Comparison of ENCODE assay signal across 8 mouse cellular contexts in the genomic region with DNA sequence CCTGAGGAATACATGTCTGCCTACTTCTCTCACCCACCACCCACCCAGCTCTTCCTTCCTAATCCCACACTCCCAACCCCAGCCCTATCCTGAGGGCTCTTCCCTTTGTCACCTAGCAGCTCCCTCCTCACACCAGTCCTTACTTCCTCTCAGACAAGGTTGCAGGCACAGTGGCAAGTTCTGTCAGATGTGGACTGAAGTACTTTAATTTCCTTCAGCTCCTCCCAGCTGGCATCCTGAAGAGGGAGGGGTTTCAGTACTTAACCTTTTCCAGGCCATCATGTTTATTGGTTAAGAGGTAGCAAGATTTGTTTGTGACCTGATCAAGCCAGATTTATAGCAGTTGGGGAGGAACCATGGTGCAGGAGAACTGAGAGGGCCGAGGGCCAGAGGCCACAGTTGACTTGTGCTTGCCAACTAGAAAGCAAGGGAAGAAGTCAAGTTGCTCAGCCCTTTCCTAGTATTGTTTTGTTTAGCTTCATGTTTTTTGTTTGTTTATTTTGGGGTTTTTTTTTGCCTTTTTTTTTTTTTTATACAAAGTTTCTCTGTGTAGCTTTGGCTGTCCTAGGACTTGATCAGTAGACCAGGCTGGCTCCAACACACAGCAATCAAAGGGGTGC. TPM values are rescaled to one million over a fixed set of nuclear protein-coding genes. Genes with fewer than 3 reads are reported as not detected.
DNase-seq lines count a peak whose midpoint lies in the region; ATAC-seq and TF ChIP-seq lines count a peak whose summit lies in the region.
"Not testable (repeated sequence)": the region's sequence is repeated elsewhere in the genome, so short reads cannot be mapped to it uniquely, and the experiment has no call there.

A gene (minus strand): TSS at position 189 of the 620 bp plus-strand sequence.

- peak within 1 kb of the TSS; percentile 34 for H3K4me3 ChIP-seq in kidney, adult 2 months (ENCODE audit: insufficient read depth, low read depth, low read length)
- H3K4me3 ChIP-seq in lung, adult 2 months (replicated peaks; ENCODE audit: extremely low read depth, low read depth, low read length), result peak within 1 kb of the TSS; percentile 52
- not testable (repeated sequence) for H3K4me3 ChIP-seq in stomach, embryonic 14.5 days (ENCODE audit: low read depth, low read length)

- 0 out of 2 replicates have a peak, but pooled peaks have one; percentile 25 for ATAC-seq in common myeloid progenitor, adult 5-6 weeks (replicated peaks; ENCODE audit: low read depth, poor library complexity, severe bottlenecking)
- ATAC-seq in stomach, embryonic 14.5 days (ENCODE audit: insufficient number of reproducible peaks, insufficient read depth, low FRiP score, low read depth), result not testable (repeated sequence)

- not testable (repeated sequence) for TF ChIP-seq CTCF in kidney, adult 2 months (conservative IDR thresholded peaks at IDR 0.05; ENCODE audit: insufficient read depth, insufficient read length, low read depth, low read length); lung, adult 2 months (IDR thresholded peaks at IDR 0.05; ENCODE audit: insufficient read depth, low read length)

- TF ChIP-seq POLR2A in kidney, adult 2 months (IDR thresholded peaks at IDR 0.05; ENCODE audit: low read depth, low read length); lung, adult 2 months (IDR thresholded peaks at IDR 0.05; ENCODE audit: borderline replicate concordance, extremely low read depth, low read depth, low read length): not testable (repeated sequence)

- H3K36me3 ChIP-seq in kidney, adult 2 months (ENCODE audit: control insufficient read depth, insufficient read depth, low read length); stomach, embryonic 14.5 days (ENCODE audit: control insufficient read depth, insufficient read depth, low read length): not testable (repeated sequence)

- not testable (repeated sequence) for H3K9me3 ChIP-seq in stomach, embryonic 14.5 days (ENCODE audit: control insufficient read depth, low read depth, low read length)

- not testable (repeated sequence) for H3K4me2 ChIP-seq in stomach, embryonic 14.5 days (replicated peaks; ENCODE audit: low read depth, low read length)

- not testable (repeated sequence) for H3K9ac ChIP-seq in stomach, embryonic 14.5 days (replicated peaks; ENCODE audit: low read depth, low read length)

- not testable (repeated sequence) for H3K4me1 ChIP-seq in kidney, adult 2 months (ENCODE audit: control insufficient read depth, insufficient read depth, low read length); stomach, embryonic 14.5 days (ENCODE audit: control insufficient read depth, insufficient read depth, low read length)
- H3K4me1 ChIP-seq in lung, adult 2 months (ENCODE audit: control insufficient read depth, insufficient read depth, low read length), result peaks cover 10% of the 10 kb centered on the region

- intact Hi-C loops in heart, postnatal 14 days (cut with DNase I), result not testable (repeated sequence)

- not testable (repeated sequence) for H3K27me3 ChIP-seq in kidney, adult 2 months (replicated peaks; ENCODE audit: control insufficient read depth, insufficient read depth, low read length); stomach, embryonic 14.5 days (ENCODE audit: control insufficient read depth, insufficient read depth, low read length)

- peak within 1 kb of the TSS; percentile 86 for H3K27ac ChIP-seq in kidney, adult 2 months (ENCODE audit: insufficient read depth, low read depth, low read length)
- not testable (repeated sequence) for H3K27ac ChIP-seq in stomach, embryonic 14.5 days (ENCODE audit: low read length)

- DNase-seq in adipocyte (ENCODE audit: low spot score), result peak; percentile 76
- DNase-seq in gastrocnemius, postnatal 25 days; heart, postnatal 14 days; layer of hippocampus, postnatal 10 days (ENCODE audit: low spot score in 2 of 2); lung, adult 2 months: not testable (repeated sequence)
- DNase-seq in kidney, adult 2 months, result peak; percentile 66

- 44% methylated on average over 1 of the region's 1 CpGs for WGBS in kidney, adult 2 months
- WGBS in lung, adult 2 months, result 16% methylated on average over 1 of the region's 1 CpGs
- 82% methylated on average over 1 of the region's 1 CpGs for WGBS in stomach, embryonic 14.5 days

RNA-seq across cellular contexts. Expression of the gene that starts here (rescaled TPM):
- total RNA-seq in common myeloid progenitor, adult 5-6 weeks (2017), result not detected in 2 replicates
- 100 to 1,000 TPM; 102 to 108 TPM for total RNA-seq in gastrocnemius, postnatal 25 days (2021)
- total RNA-seq in heart, postnatal 14 days (2021), result 100 to 1,000 TPM; 306 to 320 TPM
- 497 and 511 TPM in 2 replicates for polyA plus RNA-seq in kidney, adult 2 months (2012; rRNA removed)
- total RNA-seq in layer of hippocampus, postnatal 10 days (2021), result 10 to 100 TPM; 24.0 TPM
- polyA plus RNA-seq in lung, adult 2 months (2012; rRNA removed), result 806 and 848 TPM in 2 replicates
- 10.5 and 12.8 TPM in 2 replicates for polyA plus RNA-seq in stomach, embryonic 14.5 days (2014; fragmentation: Nextera tagmentation; extraction: Ambion mirVana)

Comparison
In these comparisons a context has a peak if more than half of its experiments do, and no peak if none do; other contexts are left out.
1. RNA of the gene that starts here (total RNA-seq): 306 to 320 TPM in heart, postnatal 14 days, 102 to 108 TPM in gastrocnemius, postnatal 25 days and 24.0 TPM in layer of hippocampus, postnatal 10 days; not detected in common myeloid progenitor, adult 5-6 weeks; every median in the first group is over 10 times any median in the second.
2. RNA of the gene that starts here (total RNA-seq): 306 to 320 TPM in heart, postnatal 14 days and 102 to 108 TPM in gastrocnemius, postnatal 25 days; 24.0 TPM in layer of hippocampus, postnatal 10 days; every median in the first group is over 4 times any median in the second.
3. RNA of the gene that starts here (polyA plus RNA-seq): 806 to 848 TPM in lung, adult 2 months and 497 to 511 TPM in kidney, adult 2 months; 10.5 to 12.8 TPM in stomach, embryonic 14.5 days; every median in the first group is over 10 times any median in the second.
4. Peak in ATAC-seq in common myeloid progenitor, adult 5-6 weeks; RNA of the gene not detected or under 1 TPM.